Mouse (Mus musculus) intestine, embryonic 16.5 days (tissue): ENCODE results near the gene Amz2. TPM values are rescaled to one million over a fixed set of nuclear protein-coding genes. Genes with fewer than 3 reads are reported as not detected.

Experiments used
- ATAC-seq: fragments of 200-750 bp; cut with Nextera tagmentation; 2 replicates; pipeline ENCODE4 v1.8.0; 2017; ENCODE audit warnings: moderate TSS enrichment, moderate library complexity
- H3K27ac ChIP-seq: fragments of 300-500 bp; sonication (generic); 2 replicates; pipeline ENCODE4 v1.5.1; 2014; ENCODE audit warnings: mild to moderate bottlenecking, low read length
- H3K27me3 ChIP-seq: fragments of 300-500 bp; sonication (generic); replicated peaks from 2 replicates; pipeline ENCODE4 v1.6.1; 2014; ENCODE audit warnings: low read length, control low read depth, mixed read lengths; ENCODE audit not compliant: control insufficient read depth, insufficient read depth
- H3K36me3 ChIP-seq: fragments of 300-500 bp; sonication (generic); 2 replicates; pipeline ENCODE4 v1.6.1; 2014; ENCODE audit warnings: low read length, control low read depth; ENCODE audit not compliant: control insufficient read depth, insufficient read depth
- H3K4me1 ChIP-seq: fragments of 300-500 bp; sonication (generic); 2 replicates; pipeline ENCODE4 v1.6.1; 2014; ENCODE audit warnings: low read length, control low read depth, mixed read lengths; ENCODE audit not compliant: control insufficient read depth, insufficient read depth
- H3K4me2 ChIP-seq: fragments of 300-500 bp; sonication (generic); 2 replicates; pipeline ENCODE4 v1.6.1; 2014; ENCODE audit warnings: low read depth, low read length, control low read depth
- H3K4me3 ChIP-seq: fragments of 300-500 bp; sonication (generic); 2 replicates; pipeline ENCODE4 v1.5.1; 2014; ENCODE audit warnings: mild to moderate bottlenecking, low read length
- H3K9ac ChIP-seq: fragments of 300-500 bp; sonication (generic); 2 replicates; pipeline ENCODE4 v1.6.1; 2014; ENCODE audit warnings: low read depth, low read length
- H3K9me3 ChIP-seq: fragments of 300-500 bp; sonication (generic); 2 replicates; pipeline ENCODE4 v1.6.1; 2016; ENCODE audit warnings: low read length, control low read depth; ENCODE audit not compliant: control insufficient read depth
- WGBS: fragments of 180-500 bp; shearing (Covaris S2); extraction: QIAGEN DNeasy Blood & Tissue Kit; methylation state at CpG from one replicate; pipeline ENCODE4 v1.1.7; 2014; 5-methylcytosine and 5-hydroxymethylcytosine counted together
- polyA plus RNA-seq: library from polyadenylated mRNA; unstranded; fragments of >200 nt; fragmentation: Nextera tagmentation; extraction: Ambion mirVana; gene quantifications from 2 replicates; pipeline ENCODE4 v1.2.1, GENCODE M21; 2015

Amz2 gene
- 35.9 and 39.1 TPM in 2 replicates for polyA plus RNA-seq

GRCm38 (mm10) chr11:109425392-109426271, at the start of gene Amz2:
Amz2 (plus strand) TSS chr11:109425946.
- H3K36me3 ChIP-seq: peaks cover 2% of the 10 kb centered on the region
- H3K4me3 ChIP-seq: peak within 1 kb of the TSS; percentile 62
- no peaks in the 10 kb centered on the region for H3K27me3 ChIP-seq
- ATAC-seq: peak; percentile 98
- H3K4me1 ChIP-seq: 0 out of 2 replicates have a peak, but pooled peaks cover 4% of the 10 kb centered on the region
- no peaks in the 10 kb centered on the region for H3K9me3 ChIP-seq
- H3K27ac ChIP-seq: peak within 1 kb of the TSS; percentile 72
- H3K9ac ChIP-seq: peak within 1 kb of the TSS; percentile 67
- H3K4me2 ChIP-seq: peak within 1 kb of the TSS; percentile 75
- WGBS: under 1% methylated on average over 65 of the region's 65 CpGs

DNA sequence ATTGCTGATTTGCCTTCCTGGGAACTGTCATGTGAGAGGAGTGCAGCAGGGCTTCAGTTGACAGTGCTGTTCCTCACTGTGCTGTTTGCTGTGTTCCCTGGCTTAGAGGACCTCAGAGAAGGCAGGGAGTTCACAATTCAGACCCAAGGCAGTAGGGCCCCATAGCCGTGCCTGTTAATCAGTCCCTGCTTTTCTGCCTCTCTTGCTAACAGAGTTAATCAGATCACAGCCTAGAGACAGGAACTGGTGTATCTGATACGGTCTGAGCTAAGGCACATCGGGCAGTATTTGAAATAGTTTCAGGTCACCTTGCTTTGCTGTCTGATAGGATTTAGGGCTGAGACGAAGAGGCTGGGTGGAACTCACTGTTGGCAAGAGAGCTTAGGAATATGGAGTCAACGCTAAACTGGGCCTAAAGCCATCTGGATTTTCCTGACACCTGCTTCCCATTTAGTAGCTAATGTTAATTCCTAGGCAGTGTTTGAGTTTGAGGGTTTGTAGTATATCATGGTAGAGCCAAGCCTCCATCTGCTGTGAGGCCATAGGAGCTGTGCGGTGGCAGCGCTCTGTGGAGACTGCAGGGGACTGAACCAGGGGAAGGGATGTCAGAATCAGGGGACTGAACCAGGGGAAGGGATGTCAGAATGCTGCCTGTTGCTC, 49.1 kb upstream of the Amz2 start:
- H3K4me2 ChIP-seq: no peak overlapping the region
- no peaks in the 10 kb centered on the region for H3K27me3 ChIP-seq
- WGBS: 50% methylated on average over 7 of the region's 7 CpGs
- H3K4me3 ChIP-seq: no peak overlapping the region
- ATAC-seq: peak; percentile 34; the same call in 1 of the 2 replicates
- H3K36me3 ChIP-seq: no peaks in the 10 kb centered on the region; the same call in 1 of the 2 replicates
- H3K4me1 ChIP-seq: peaks cover 15% of the 10 kb centered on the region
- 0 out of 2 replicates have a peak overlapping the region, but pooled peaks have one; percentile 4 for H3K27ac ChIP-seq
- H3K9ac ChIP-seq: no peak overlapping the region
- H3K9me3 ChIP-seq: no peaks in the 10 kb centered on the region

- Histone ChIP-seq H3K4me1 (peaks cover 15% of the 10 kb centered on the region), H3K4me3 (no peak overlapping the region), H3K4me2 (no peak overlapping the region), H3K9me3 (no peaks in the 10 kb centered on the region), H3K27ac (no peak overlapping the region), H3K9ac (no peak overlapping the region), H3K36me3 (no peaks in the 10 kb centered on the region; the same call in 1 of the 2 replicates), H3K27me3 (no peaks in the 10 kb centered on the region)
- WGBS: 51% methylated on average over 10 of the region's 10 CpGs
- ATAC-seq: no peak
Observed at GRCm38 (mm10) chr11:109377477-109377876, 48.3 kb upstream of the Amz2 start.

GRCm38 (mm10) chr11:109378051-109378450, 47.7 kb upstream of the Amz2 start:
- Histone ChIP-seq H3K27me3 (no peaks in the 10 kb centered on the region), H3K4me2 (no peak overlapping the region), H3K4me1 (peaks cover 15% of the 10 kb centered on the region), H3K36me3 (no peaks in the 10 kb centered on the region; the same call in 1 of the 2 replicates), H3K27ac (no peak overlapping the region), H3K4me3 (no peak overlapping the region), H3K9me3 (no peaks in the 10 kb centered on the region), H3K9ac (no peak overlapping the region)
- WGBS: 60% methylated on average over 7 of the region's 7 CpGs
- no peak for ATAC-seq

- Histone ChIP-seq H3K9me3 (no peaks in the 10 kb centered on the region), H3K4me2 (no peak overlapping the region), H3K36me3 (no peaks in the 10 kb centered on the region), H3K4me1 (peaks cover 23% of the 10 kb centered on the region), H3K9ac (no peak overlapping the region), H3K27ac (no peak overlapping the region), H3K27me3 (no peaks in the 10 kb centered on the region), H3K4me3 (no peak overlapping the region)
- ATAC-seq: no peak
- WGBS: 65% methylated on average over 5 of the region's 5 CpGs
Observed at GRCm38 (mm10) chr11:109380662-109381061, 45.1 kb upstream of the Amz2 start.

DNA sequence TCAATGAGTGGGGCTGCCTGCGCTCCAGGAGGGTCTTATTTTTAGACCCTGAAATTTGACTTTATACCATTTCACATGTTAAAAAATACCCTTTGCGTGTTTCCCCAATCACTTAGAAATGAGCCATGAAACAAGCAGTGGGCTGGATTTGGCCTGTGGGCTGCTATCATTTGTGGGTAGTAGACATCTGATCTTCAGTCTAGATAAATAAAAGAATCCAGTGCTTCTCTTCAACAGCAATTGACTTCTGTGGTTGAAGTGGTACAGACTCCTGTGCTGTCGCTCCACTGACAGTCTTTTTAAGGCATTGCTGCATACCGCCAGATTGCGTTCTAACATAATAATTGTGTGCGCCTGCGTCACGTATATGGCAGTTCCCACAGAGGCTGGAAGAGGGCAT, 40.5 kb upstream of the Amz2 start:
- 89% methylated on average over 8 of the region's 8 CpGs for WGBS
- no peaks in the 10 kb centered on the region for H3K9me3 ChIP-seq
- no peak overlapping the region for H3K9ac ChIP-seq
- ATAC-seq: no peak
- H3K4me1 ChIP-seq: peaks cover 16% of the 10 kb centered on the region; the same call in 1 of the 2 replicates
- no peak overlapping the region for H3K4me2 ChIP-seq
- no peaks in the 10 kb centered on the region for H3K27me3 ChIP-seq
- no peak overlapping the region for H3K27ac ChIP-seq
- no peak overlapping the region for H3K4me3 ChIP-seq
- H3K36me3 ChIP-seq: no peaks in the 10 kb centered on the region

DNA sequence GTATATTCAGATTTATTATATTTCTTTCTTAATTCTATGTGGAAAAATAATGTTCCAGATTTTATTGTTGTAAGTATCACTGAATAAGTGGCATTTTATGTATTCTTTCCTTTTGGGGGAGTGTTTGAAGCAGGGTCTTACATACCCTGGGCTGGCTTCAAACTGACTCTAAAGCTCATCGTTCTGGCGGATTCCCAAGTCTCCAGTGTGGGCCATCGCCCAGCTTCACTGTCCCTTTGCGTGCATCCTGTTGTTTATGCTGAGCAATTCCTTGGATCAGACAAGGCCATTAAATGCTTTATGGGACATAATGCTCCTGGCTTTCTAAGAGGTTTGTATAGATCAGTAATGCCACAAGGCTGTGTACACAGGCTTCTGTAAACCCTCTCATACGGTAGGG, 36.7 kb upstream of the Amz2 start:
- Histone ChIP-seq H3K4me3 (no peak overlapping the region), H3K9ac (no peak overlapping the region), H3K9me3 (no peaks in the 10 kb centered on the region), H3K27me3 (no peaks in the 10 kb centered on the region), H3K36me3 (peaks cover 2% of the 10 kb centered on the region; the same call in 1 of the 2 replicates), H3K4me2 (no peak overlapping the region), H3K27ac (no peak overlapping the region), H3K4me1 (peaks cover 16% of the 10 kb centered on the region; the same call in 1 of the 2 replicates)
- no peak for ATAC-seq
- WGBS: 57% methylated on average over 5 of the region's 5 CpGs

- H3K36me3 ChIP-seq: peaks cover 2% of the 10 kb centered on the region; the same call in 1 of the 2 replicates
- peaks cover 8% of the 10 kb centered on the region; the same call in 1 of the 2 replicates for H3K4me1 ChIP-seq
- no peak overlapping the region for H3K4me3 ChIP-seq
- no peak overlapping the region for H3K9ac ChIP-seq
- H3K27me3 ChIP-seq: no peaks in the 10 kb centered on the region
- WGBS: 80% methylated on average over 7 of the region's 7 CpGs
- H3K9me3 ChIP-seq: no peaks in the 10 kb centered on the region
- no peak for ATAC-seq
- no peak overlapping the region for H3K4me2 ChIP-seq
- H3K27ac ChIP-seq: no peak overlapping the region
Observed at GRCm38 (mm10) chr11:109391200-109391599, 34.5 kb upstream of the Amz2 start.

- ATAC-seq: no peak
- H3K4me1 ChIP-seq: peaks cover 8% of the 10 kb centered on the region; the same call in 1 of the 2 replicates
- no peak overlapping the region for H3K9ac ChIP-seq
- peaks cover 2% of the 10 kb centered on the region; the same call in 1 of the 2 replicates for H3K36me3 ChIP-seq
- no peak overlapping the region for H3K4me2 ChIP-seq
- no peak overlapping the region for H3K4me3 ChIP-seq
- no peak overlapping the region for H3K27ac ChIP-seq
- 69% methylated on average over 7 of the region's 7 CpGs for WGBS
- H3K9me3 ChIP-seq: no peaks in the 10 kb centered on the region
- H3K27me3 ChIP-seq: no peaks in the 10 kb centered on the region
Observed at GRCm38 (mm10) chr11:109391760-109392159, 34.0 kb upstream of the Amz2 start.
